Mouse (Mus musculus) monocyte, adult 2 months (primary cell): ENCODE results near the gene Use1.
"Not testable (repeated sequence)": the region's sequence is repeated elsewhere in the genome, so short reads cannot be mapped to it uniquely, and the experiment has no call there.

Experiments used
- DNase-seq, 2 experiments: peaks; one replicate each; pipeline ENCODE4 v3.0.0; 2022; ENCODE audit warnings: low spot score in 2 of 2, low read depth in 1 of 2

The Use1 gene

DNA sequence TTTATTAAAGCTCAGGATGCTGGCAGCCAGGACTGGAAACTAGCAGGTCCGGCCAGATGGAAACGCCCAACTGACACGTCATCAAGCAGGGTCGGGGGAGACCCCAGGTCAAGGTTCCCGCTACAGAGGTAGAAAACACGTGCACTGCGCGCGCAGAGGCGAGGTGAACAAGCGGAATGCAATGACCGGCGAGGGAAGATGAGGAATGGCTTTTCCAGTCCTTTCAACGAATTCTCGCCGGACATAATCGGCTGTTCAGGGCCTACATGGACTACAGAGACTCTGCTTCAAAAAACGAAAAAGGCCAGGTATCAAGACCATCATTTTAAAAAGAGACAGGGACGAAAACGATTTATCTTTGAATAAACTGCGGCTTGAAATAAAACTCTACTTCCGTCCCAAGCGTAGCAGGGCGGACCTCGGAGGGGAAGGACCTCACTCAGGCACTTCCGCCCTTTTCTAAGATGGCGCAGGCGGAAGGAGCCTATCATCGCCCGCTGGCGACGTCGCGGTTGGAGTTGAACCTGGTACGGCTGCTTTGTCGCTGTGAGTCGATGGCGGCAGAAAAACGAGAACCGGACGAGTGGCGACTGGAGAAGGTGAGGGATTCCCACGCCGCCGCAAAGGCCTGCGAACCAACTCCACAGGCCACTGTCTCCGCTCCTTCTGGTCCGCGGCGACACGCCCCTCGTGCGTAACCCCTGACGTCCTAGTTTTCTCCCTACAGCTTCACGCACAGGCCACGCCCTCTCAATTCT, at the start of gene Use1:
Gene Use1, plus strand, starts transcription at position 78 of the 758 bp plus-strand sequence.
- peak; percentile 79 to 86 for DNase-seq

DNA sequence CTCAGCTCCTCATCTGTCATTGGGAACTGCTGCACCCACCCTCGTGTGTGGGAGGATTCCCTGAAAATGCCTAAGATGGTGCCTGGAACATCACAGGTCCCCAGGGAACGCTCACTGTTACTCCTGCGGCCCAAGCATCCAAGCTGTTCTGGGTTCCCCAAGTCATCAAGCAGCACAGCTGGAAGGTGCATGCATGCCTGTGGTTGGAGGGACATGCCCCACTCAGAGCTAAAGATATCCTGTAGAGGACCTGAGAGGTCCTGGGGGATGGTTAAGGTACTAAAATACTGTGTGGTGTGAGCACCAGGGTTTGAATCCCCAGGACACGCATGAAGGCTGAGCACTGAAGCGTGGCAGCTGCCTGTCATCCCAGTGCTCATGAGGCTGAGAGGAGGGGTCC, 48.0 kb upstream of the Use1 start:
- DNase-seq = not testable (repeated sequence)

DNA sequence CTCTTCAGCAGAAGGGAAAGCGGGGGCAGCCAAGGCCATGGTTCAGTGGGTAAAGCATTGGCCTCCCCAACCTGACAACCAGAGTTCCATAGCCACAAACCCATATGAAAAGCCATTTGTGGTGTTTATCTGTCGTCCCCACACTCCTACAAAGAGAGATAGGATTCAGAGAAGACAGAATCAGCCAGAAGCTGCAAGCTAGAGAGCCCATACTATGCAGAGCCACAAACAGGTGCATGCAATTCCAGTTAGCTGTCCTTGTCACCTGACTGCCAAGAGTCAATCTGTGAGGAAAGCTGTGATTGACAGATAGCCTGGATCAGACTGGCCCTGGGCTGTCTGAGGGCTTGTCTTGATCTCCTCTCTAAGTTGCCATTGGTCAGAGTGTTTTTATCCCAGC, 46.9 kb upstream of the Use1 start:
- not testable (repeated sequence) for DNase-seq

DNA sequence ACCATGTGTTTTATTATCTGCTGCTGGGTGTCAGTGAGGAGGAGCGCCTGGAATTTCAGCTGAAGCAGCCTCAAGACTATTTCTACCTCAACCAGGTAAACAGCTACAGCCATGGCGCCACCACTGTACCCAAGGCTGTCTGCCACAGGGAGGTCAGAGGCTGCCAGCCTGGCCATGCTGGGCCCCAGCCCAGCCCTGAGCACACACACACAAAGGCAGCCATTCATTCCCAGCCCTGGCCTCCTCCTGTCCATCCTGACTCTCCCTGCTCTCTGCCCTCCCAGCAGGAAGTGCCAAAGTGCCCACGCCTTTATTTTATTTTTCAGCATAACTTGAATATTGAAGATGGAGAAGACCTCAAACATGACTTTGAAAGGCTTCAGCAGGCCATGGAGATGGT, 43.7 kb upstream of the Use1 start:
- no peak for DNase-seq

DNA sequence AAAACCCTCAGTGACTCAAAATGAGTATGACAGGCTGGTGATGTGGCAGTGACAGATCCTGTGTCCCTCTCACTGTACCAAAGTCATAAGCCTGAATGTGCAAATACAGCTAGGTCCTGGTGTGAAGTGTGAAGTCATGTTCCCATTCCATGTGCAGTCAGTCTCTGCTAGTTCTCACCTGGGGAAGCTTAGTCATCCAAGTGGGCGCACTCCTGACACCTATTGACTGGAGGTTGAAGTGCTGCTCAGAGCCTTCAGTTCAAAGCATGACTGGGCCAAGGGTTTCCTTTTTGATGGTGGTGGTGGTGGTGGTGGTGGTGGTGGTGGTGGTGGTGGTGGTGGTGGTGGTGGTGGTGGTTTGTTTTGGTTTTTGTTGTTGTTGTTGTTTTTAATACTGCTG, 41.8 kb upstream of the Use1 start:
- DNase-seq = no peak

DNA sequence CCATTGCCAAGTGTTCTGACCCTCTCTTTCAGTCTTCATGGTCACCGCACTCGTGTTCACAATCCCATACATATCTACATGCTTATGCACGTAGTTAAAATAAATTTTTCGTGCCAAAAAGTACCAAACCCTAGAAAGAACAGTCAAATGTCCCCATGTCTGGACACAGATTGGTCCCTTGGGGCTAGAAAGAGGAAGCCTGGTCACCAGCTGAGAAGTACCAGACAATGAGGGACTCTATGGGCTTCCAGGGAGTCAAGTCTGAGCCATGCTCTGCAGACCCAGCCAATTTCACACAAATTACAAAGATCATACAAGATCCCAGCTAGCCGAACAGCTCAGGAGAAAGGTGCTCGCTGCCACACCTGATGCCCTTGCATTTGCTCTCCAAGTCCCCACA, 28.8 kb upstream of the Use1 start:
- not testable (repeated sequence) for DNase-seq

DNA sequence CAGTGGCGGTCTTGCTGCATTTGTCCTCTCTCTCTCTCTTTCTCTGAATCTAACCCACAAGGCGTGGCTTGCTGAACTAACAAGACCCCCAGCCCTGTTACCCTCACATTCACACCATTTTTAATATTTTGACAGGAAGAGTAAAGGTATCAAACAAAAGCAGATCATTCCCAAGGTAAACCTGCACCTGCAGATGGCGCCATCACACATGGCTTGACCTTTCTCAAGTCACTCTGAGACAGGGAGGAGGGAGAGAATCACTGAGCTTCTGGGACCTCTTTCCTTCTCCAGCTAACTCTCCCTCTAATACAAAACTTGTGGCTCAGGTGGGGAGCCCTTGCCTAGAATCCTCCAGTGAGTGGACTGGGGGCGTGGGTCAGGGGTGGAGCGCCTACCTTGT, 26.0 kb upstream of the Use1 start:
- DNase-seq = no peak

DNA sequence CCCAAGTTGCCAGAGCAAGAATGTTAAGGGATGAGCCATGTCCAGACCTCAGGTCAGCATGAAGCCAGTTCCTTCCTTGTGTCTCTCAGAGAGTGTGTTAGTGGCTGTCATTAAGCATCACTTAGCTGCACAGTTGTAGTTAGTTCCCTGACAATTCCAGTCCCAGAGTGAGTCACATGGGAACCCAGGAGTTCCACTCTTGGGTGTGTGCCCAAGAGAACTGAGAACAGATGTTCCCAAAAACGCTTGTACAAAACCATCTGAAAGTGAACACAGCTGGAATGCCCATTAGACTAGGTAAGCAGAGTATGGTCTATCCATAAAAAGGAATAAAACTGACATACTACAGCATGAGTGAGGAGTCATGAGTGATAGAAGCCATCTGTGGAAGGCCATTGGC, 20.1 kb upstream of the Use1 start:
- no peak for DNase-seq

DNA sequence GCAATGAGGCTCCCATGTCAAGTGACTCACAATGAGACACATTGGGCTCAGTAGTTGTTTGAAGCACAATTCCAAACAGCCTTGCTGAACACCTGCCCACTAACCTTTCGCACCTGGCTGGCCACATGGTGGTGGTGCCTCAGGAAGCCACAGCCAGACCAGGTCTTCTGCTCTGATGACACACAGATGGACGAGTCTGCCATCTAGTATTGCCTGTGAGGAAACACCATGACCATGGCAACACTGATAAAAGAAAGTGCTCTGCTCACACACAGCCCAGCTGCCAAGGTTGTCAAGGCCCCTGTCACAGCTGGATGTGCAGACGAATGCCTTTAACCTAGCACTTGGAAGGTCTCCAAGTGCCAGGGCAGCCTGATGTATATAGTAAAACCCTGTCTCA, 15.5 kb upstream of the Use1 start:
- DNase-seq = no peak

DNA sequence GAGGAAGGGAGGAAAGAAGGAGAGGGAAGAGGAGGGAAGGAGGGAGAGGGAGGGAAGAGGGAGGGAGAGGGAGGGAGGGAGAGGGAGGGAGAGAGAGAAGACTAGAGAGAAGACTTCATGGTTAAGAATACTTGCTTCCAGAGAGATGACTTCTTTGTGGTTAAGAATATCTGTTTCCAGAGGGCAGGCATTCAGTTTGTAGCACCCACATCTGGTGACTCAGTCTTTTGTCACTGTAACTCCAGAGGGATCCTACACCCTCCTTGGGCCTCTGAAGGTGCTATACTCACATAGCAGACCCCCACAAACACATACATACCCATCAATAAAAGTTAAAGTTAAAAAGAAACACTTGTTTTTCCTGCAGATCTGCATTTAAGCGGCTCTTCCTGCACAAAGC, 15.1 kb upstream of the Use1 start:
- DNase-seq = no peak

DNA sequence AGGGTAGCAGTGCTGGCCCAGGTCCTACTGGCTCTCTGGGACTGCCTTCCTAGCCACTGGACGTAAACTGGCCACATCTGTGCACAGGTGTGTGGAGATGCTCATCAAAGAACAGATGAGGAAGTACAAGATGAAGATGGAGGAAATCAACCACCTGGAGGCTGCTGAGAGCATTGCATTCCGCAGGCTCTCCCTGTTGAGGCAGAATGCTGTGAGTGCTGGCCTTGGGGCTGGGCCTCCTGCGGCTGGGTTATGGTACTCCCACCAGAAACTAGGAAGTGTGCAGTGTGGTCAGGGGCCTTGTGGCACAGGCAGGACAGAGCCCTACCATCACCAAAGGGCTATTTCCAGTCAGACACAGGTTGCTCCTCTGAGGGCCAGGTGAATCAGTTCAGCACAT, 8.6 kb upstream of the Use1 start:
- no peak for DNase-seq

DNA sequence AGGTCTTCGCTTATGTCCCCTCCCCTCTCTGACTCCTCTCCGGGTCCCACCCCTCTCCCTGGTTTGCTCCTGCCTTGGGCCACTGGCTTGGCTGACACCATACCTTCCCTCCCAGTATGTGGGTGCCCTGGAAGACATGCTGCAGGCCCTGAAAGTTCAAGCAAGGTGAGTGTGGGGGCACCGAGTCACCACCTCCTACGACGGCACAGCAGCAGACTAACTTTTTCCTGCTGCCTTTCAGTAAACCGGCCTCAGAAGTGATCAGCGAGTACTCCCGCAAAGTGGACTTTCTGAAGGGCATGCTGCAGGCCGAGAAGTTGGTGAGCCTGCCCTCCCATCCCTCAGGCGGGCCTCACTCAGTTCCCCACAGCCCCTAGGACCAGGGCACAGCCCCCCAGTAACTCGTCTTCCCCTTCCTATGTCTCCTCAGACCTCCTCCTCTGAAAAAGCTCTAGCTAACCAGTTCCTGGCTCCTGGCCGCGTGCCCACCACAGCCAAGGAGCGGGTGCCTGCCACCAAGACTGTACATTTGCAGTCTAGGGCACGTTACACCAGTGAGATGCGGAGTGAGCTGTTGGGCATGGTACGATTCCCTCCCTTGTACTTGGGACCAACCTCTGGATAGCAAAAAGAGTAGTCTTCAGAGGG, 1.0 kb downstream of the Use1 start:
- DNase-seq = no peak

DNA sequence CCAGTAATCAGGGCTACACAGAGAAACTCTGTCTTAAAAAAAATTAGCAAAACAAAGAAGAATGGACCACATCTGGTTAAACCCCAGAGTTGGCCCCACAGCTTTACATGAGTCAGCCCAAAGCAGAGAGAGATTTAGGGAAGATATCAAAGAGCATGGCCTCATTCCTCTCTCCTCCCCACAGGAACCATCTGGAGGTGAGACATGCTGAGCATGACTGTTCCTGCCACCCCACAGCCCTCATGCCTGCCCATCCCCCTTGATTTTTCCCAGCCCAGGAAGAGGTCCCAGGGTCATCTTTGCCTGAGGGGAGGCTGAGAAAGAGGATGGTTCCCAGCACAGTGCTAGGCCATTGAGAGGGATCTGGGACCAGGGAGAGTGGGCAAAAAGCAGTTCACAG, 1.7 kb downstream of the Use1 start:
- no peak for DNase-seq

DNA sequence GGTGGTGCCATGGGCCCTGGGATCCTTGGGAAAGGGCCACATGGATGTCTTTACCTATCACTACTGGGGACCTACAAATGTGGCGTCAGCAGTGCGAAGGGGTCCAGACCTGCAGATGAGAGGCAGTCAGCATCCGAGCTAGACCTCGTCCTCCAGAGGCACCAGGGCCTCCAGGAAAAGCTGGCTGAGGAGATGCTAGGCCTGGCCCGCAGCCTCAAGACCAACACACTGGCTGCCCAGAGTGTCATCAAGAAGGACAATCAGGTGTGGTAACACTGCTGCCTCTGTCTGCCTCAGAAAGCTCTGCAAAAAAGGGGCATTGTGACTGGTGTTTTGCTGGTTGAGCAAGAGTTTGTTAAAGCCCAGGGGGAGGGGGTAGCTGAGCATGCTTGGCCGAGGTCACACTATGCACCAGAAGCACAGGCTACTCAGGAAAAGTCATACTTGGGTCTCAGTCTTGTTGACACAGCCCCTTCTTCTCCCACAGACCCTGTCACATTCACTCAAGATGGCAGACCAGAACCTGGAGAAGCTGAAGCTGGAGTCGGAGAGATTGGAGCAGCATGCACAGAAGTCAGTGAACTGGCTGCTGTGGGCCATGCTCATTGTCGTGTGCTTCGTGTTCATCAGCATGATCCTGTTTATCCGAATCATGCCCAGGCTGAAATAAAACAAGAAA, 2.5 kb downstream of the Use1 start:
- no peak for DNase-seq

DNA sequence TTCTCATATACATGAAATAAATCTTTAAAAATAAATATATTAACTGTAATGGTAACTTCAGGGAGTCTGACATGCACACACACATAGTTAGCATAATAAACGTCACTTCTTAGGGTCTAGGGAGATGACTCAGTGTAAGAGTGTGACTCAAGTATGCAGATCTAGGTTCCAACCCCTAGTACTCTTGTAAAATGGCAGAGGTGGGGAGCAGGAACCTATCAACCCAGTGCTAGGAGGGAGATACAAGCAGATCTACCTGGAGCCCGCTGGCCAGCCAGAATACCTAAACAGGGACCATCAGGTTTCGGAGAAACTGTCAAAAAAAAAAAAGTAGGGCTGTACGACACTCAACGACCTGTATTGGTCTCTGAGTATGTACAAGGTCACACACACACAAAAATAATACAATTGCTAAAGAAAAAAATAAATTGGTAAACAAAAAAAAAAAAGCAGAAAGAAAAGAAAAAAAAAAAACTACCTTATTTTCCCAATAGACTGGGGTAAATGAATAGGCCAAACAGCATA, 4.1 kb downstream of the Use1 start:
- DNase-seq = no peak

DNA sequence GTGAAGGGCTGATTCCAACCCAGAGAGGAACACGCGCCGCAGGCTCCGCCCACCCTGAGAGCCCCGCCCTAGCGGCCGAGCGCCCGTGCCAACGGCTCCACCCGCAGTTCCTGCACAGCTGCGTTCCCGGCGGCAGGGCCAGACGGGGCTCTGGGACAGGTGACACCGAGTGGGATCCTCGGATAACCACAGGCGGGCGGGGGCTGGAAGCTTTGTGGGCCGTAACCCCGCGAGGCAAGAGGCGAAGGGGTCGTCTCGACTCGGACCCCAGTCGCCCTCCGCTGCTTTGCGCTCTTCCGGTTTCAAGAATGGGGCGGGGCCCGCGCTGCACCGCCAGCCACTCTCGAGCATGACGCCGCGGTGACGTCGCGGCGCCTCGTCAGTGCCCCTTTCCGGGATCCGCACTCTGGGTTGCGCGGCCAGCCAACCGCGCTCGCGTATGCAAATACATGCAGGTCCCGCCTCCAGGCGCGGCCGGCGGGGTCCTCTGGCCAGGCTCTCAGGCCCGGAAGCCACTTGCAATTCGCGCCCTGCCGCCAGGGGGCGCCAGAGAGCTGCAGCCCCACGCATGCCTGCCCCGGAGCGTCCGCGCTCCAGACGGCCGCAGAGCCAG, 4.7 kb downstream of the Use1 start, which contains the start of gene Ocel1:
Gene Ocel1, plus strand, starts transcription at position 63 of the 613 bp plus-strand sequence.
- DNase-seq = peak; percentile 95 to 98

DNA sequence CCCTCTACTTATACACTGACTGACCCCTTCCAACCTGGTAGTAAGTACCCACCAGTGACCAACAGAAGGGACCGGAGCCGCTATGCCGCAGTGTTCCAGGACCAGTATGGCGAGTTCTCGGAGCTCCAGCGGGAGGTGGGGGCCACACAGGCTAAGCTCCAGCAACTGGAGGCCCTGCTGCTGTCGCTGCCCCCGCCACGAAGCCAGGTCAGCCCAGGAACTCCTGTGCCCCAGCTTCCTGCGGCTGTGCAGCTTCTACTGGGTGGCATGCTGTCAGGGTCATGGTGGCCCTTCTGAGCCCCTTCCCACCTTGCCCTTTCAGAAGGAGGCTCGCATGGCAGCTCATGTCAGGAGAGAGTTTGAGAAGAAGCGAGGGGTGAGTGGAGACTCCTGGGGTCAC, 5.8 kb downstream of the Use1 start:
- no peak for DNase-seq

DNA sequence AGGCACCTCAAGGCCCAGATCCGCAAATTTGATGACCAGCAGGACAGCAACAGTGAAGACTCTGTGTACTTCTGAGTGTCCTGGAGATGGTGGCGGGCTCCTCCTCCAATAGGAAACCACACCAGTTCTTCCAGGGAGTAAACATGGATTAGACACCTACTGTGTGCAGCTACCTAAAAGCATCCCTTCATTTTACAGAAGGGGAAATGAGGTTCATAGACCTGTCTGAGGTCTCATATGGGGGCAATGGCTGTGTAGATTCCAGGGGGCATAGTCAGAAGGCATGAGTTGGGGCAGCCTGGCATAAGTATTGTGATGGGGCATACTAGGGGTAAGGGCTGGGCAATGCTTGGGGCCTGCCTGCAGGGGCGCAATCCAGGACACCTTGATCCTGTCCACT, 6.4 kb downstream of the Use1 start:
- no peak for DNase-seq

DNA sequence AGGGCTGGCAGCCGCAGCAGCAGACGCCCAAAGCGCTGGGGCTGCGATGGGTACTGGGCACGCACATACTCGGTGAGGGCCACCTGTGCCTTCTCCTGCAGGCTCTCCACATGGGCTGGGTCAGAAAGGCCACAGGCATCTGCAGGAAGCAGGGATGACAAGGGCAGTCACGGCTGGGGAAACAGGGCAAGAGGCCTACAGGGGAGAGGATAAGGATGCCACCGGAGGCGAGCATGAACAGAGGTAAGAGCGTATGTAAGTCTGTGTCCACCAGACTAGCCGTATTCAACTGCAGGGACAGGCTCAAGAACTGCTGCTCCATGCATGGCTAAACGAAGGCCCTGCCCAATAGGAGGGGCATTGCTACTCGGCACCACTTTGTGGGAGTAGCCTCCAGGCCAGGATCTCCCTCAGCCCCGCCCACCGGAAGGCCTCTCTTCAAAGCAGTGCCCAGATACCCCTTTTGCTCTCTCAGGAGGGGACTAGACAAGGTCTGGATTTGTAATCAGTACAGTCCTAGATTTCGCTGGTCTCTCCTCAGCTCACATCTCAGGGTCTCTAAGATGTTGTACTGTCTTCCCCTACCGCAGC, 8.1 kb downstream of the Use1 start:
- no peak for DNase-seq

DNA sequence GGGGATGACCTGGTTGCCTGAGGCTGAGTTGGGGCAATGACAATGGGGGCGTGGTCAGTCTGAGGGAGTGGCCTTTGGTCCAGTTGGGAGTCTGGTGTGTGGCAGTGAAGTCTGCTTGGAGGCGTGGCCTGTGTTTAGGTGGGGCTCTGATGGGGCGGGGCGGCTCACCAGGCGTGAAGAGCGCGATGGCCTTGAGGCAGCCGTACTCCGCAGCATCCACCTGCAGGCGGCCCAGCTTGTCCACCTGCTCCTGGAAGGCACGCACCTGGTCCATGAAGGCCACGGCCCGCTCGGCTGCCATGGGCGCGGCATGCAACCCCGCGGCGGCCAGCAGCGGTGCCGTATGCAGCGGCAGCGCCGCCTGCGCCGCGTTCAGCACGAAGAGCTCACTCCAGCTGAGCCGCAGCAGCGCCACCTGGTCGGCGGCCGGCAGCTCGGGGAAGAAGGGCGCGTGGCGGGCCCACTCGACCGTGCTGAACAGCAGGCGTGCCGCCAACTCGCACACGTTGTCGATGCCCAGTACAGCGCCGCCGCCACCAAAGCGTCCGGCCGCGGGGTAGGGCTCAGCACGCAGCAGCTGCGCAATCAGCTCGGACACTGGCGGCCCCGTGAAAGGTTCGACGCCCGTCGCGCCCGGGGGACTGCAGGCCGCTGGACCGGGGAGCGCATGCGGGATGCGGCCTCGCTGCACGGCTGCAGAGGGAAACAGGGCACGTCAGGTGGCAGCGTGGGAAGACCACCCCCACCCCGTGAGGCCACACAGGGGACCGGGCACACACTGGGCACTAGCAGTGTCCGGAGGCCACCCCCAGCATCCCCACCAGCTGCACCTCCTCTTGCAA, 9.2 kb downstream of the Use1 start:
- peak in 1 of 2 experiments; percentile 35 for DNase-seq
